Mouse (Mus musculus) E14TG2a.4 (cell line): ENCODE measurements around the gene Pkd1l3.

ENCODE experiments used
- CTCF ChIP-seq: conservative IDR thresholded peaks from 2 replicates; pipeline ENCODE4 v1.5.1; 2014; ENCODE audit warnings: low read length
- NANOG ChIP-seq: IDR thresholded peaks from 2 replicates; pipeline ENCODE4 v1.6.1; 2014; ENCODE audit warnings: borderline replicate concordance, low read length, mixed read lengths

DNA sequence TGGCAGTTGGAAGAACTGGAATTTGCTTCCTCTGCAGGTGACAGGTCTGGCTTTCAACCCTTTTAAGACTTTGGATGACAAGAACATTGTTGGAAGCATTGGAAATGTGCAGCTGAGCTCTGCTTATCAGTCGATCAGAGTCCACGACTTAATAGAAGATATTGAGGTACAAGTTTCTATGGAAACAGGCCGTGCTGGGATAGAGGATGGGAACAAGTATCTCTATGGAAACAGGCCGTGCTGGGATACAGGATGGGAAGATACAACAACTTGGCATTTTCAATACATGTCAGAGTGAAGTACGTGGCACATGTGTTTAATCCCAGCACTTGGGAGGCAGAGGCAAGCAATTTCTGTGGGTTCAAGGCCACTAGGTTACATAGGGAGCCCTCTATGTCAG lies 18.2 kb downstream of the Pkd1l3 start:
- TF ChIP-seq CTCF (no peak), NANOG (no peak)
